Mouse (Mus musculus): Measurements from ENCODE around the gene Tmem274. TPM values are rescaled to one million over a fixed set of nuclear protein-coding genes. Genes with fewer than 3 reads are reported as not detected.
"Not testable (repeated sequence)": the region's sequence is repeated elsewhere in the genome, so short reads cannot be mapped to it uniquely, and the experiment has no call there.

Gene Tmem274
- polyA plus RNA-seq, 2 experiments = not detected

DNA sequence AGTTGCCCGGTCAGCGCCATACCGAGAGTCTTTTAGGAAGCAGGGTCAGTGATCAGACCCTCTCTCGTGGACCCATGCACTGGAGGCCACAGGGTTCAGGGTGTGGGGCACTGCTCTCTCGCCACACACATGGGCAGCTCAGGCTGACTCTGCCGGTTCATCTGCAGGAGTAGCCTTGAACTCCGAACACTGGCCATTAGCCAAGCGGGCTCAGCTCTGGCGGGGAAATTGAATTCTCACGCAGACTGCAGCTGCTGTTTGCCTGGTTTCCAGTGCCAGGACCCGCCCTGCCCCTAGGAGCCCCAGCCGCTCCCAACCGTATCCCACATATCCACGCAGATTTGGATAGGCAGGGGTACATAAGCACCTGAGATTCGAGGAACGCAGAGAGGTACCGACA, 22.9 kb upstream of the Tmem274 start:
- no peak for DNase-seq (ENCODE audit: low spot score)
- H3K36me3 ChIP-seq (ENCODE audit: control insufficient read depth, insufficient read depth, low read length) = no peaks in the 10 kb centered on the region
- no peak overlapping the region for H3K4me3 ChIP-seq (replicated peaks; ENCODE audit: low read length)
- no peak for TF ChIP-seq POLR2A (IDR thresholded peaks at IDR 0.05; ENCODE audit: borderline replicate concordance, extremely low read depth, insufficient read depth, insufficient read length)
- 81% methylated on average over 17 of the region's 17 CpGs for WGBS
- H3K9ac ChIP-seq (ENCODE audit: low read depth, low read length, severe bottlenecking) = no peak overlapping the region
- no peak overlapping the region for H3K4me2 ChIP-seq (replicated peaks; ENCODE audit: low read depth, low read length, severe bottlenecking)
- H3K27ac ChIP-seq (replicated peaks; ENCODE audit: low read depth, low read length) = no peak overlapping the region
- H3K9me3 ChIP-seq (ENCODE audit: control insufficient read depth, low read length) = no peaks in the 10 kb centered on the region
- no peaks in the 10 kb centered on the region for H3K27me3 ChIP-seq (ENCODE audit: control insufficient read depth, insufficient read depth, low read length)
- no peak for ATAC-seq (ENCODE audit: low FRiP score, low read depth)
- H3K4me1 ChIP-seq (ENCODE audit: control insufficient read depth, insufficient read depth, low read length) = no peaks in the 10 kb centered on the region

GRCm38 (mm10) chr4:149454879-149455278, 22.3 kb upstream of the Tmem274 start, which contains the start of gene Rbp7:
TSS of gene Rbp7 (minus strand) at chr4:149454978.
- H3K4me1 ChIP-seq (ENCODE audit: control insufficient read depth, insufficient read depth, low read length) = no peaks in the 10 kb centered on the region
- ATAC-seq (ENCODE audit: low FRiP score, low read depth) (no peak), DNase-seq (ENCODE audit: low spot score) (no peak)
- no peak within 1 kb of the TSS for H3K4me2 ChIP-seq (replicated peaks; ENCODE audit: low read depth, low read length, severe bottlenecking)
- no peak within 1 kb of the TSS for H3K27ac ChIP-seq (replicated peaks; ENCODE audit: low read depth, low read length)
- TF ChIP-seq POLR2A (IDR thresholded peaks at IDR 0.05; ENCODE audit: borderline replicate concordance, extremely low read depth, insufficient read depth, insufficient read length) = no peak
- no peaks in the 10 kb centered on the region for H3K36me3 ChIP-seq (ENCODE audit: control insufficient read depth, insufficient read depth, low read length)
- no peak within 1 kb of the TSS for H3K9ac ChIP-seq (ENCODE audit: low read depth, low read length, severe bottlenecking)
- no peaks in the 10 kb centered on the region for H3K9me3 ChIP-seq (ENCODE audit: control insufficient read depth, low read length)
- H3K27me3 ChIP-seq (ENCODE audit: control insufficient read depth, insufficient read depth, low read length) = no peaks in the 10 kb centered on the region
- H3K4me3 ChIP-seq (replicated peaks; ENCODE audit: low read length) = no peak within 1 kb of the TSS
- 48% methylated on average over 8 of the region's 8 CpGs for WGBS

DNA sequence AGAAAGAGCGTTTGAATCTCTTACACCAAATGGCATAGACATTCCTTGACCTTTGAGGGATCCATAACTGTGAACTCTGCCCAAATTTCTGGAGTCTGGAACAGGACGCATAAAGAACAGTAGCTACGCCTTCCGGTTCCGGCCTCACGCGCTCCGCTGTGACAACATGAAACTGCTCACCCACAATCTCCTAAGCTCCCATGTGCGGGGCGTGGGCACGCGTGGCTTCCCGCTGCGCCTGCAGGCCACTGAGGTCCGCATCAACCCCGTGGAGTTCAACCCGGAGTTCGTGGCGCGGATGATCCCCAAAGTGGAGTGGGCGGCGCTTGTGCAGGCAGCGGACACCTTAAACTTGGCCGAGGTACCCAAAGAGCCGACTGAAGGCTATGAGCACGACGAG, 20.0 kb upstream of the Tmem274 start:
- H3K4me2 ChIP-seq (replicated peaks; ENCODE audit: low read depth, low read length, severe bottlenecking); ATAC-seq (ENCODE audit: low FRiP score, low read depth); H3K4me1 ChIP-seq (ENCODE audit: control insufficient read depth, insufficient read depth, low read length); H3K4me3 ChIP-seq (replicated peaks; ENCODE audit: low read length); H3K36me3 ChIP-seq (ENCODE audit: control insufficient read depth, insufficient read depth, low read length); H3K9ac ChIP-seq (ENCODE audit: low read depth, low read length, severe bottlenecking); H3K27ac ChIP-seq (replicated peaks; ENCODE audit: low read depth, low read length); DNase-seq (ENCODE audit: low spot score); H3K9me3 ChIP-seq (ENCODE audit: control insufficient read depth, low read length); H3K27me3 ChIP-seq (ENCODE audit: control insufficient read depth, insufficient read depth, low read length): not testable (repeated sequence)
- 85% methylated on average over 25 of the region's 27 CpGs for WGBS

GRCm38 (mm10) chr4:149457831-149458430, 19.2 kb upstream of the Tmem274 start:
- H3K4me2 ChIP-seq (replicated peaks; ENCODE audit: low read depth, low read length, severe bottlenecking) = no peak overlapping the region
- TF ChIP-seq POLR2A (IDR thresholded peaks at IDR 0.05; ENCODE audit: borderline replicate concordance, extremely low read depth, insufficient read depth, insufficient read length) = no peak
- DNase-seq (ENCODE audit: low spot score) (no peak), ATAC-seq (ENCODE audit: low FRiP score, low read depth) (no peak)
- no peaks in the 10 kb centered on the region for H3K36me3 ChIP-seq (ENCODE audit: control insufficient read depth, insufficient read depth, low read length)
- no peaks in the 10 kb centered on the region for H3K9me3 ChIP-seq (ENCODE audit: control insufficient read depth, low read length)
- no peaks in the 10 kb centered on the region for H3K4me1 ChIP-seq (ENCODE audit: control insufficient read depth, insufficient read depth, low read length)
- 78% methylated on average over 6 of the region's 6 CpGs for WGBS
- no peaks in the 10 kb centered on the region for H3K27me3 ChIP-seq (ENCODE audit: control insufficient read depth, insufficient read depth, low read length)
- no peak overlapping the region for H3K27ac ChIP-seq (replicated peaks; ENCODE audit: low read depth, low read length)
- H3K4me3 ChIP-seq (replicated peaks; ENCODE audit: low read length) = no peak overlapping the region
- no peak overlapping the region for H3K9ac ChIP-seq (ENCODE audit: low read depth, low read length, severe bottlenecking)

GRCm38 (mm10) chr4:149458526-149458925, 18.7 kb upstream of the Tmem274 start:
- TF ChIP-seq POLR2A (IDR thresholded peaks at IDR 0.05; ENCODE audit: borderline replicate concordance, extremely low read depth, insufficient read depth, insufficient read length) = no peak
- H3K36me3 ChIP-seq (ENCODE audit: control insufficient read depth, insufficient read depth, low read length) = no peaks in the 10 kb centered on the region
- H3K9ac ChIP-seq (ENCODE audit: low read depth, low read length, severe bottlenecking) = no peak overlapping the region
- H3K4me3 ChIP-seq (replicated peaks; ENCODE audit: low read length) = no peak overlapping the region
- no peak for DNase-seq (ENCODE audit: low spot score)
- ATAC-seq (ENCODE audit: low FRiP score, low read depth) = no peak
- no peaks in the 10 kb centered on the region for H3K9me3 ChIP-seq (ENCODE audit: control insufficient read depth, low read length)
- 61% methylated on average over 5 of the region's 5 CpGs for WGBS
- H3K27ac ChIP-seq (replicated peaks; ENCODE audit: low read depth, low read length) = no peak overlapping the region
- H3K27me3 ChIP-seq (ENCODE audit: control insufficient read depth, insufficient read depth, low read length) = no peaks in the 10 kb centered on the region
- no peak overlapping the region for H3K4me2 ChIP-seq (replicated peaks; ENCODE audit: low read depth, low read length, severe bottlenecking)
- no peaks in the 10 kb centered on the region for H3K4me1 ChIP-seq (ENCODE audit: control insufficient read depth, insufficient read depth, low read length)

DNA sequence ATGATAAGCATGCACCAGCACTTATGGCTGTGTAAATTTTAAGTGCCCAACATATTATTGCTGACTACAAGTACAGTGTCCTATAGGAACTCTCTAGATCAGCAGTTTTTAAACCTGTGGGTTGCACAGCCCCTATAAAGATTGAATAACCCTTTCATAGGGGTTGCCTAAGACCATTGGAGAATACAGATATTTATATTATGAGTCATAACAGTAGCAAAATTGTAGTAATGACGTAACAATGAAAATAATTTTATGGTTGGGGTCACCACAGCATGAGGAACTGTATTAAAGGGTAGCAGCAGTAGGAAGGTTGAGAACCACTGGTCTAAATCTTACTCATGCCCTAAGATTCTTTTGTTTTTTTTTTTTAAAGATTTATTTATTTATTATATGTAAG, 17.8 kb upstream of the Tmem274 start:
- Histone ChIP-seq H3K9me3 (ENCODE audit: control insufficient read depth, low read length) (no peaks in the 10 kb centered on the region), H3K4me3 (replicated peaks; ENCODE audit: low read length) (no peak overlapping the region), H3K27ac (replicated peaks; ENCODE audit: low read depth, low read length) (no peak overlapping the region), H3K9ac (ENCODE audit: low read depth, low read length, severe bottlenecking) (no peak overlapping the region), H3K4me1 (ENCODE audit: control insufficient read depth, insufficient read depth, low read length) (no peaks in the 10 kb centered on the region), H3K4me2 (replicated peaks; ENCODE audit: low read depth, low read length, severe bottlenecking) (no peak overlapping the region), H3K27me3 (ENCODE audit: control insufficient read depth, insufficient read depth, low read length) (no peaks in the 10 kb centered on the region), H3K36me3 (ENCODE audit: control insufficient read depth, insufficient read depth, low read length) (no peaks in the 10 kb centered on the region)
- 71% methylated on average over 1 of the region's 1 CpGs for WGBS
- DNase-seq (ENCODE audit: low spot score) = no peak
- TF ChIP-seq POLR2A (IDR thresholded peaks at IDR 0.05; ENCODE audit: borderline replicate concordance, extremely low read depth, insufficient read depth, insufficient read length) = no peak
- no peak for ATAC-seq (ENCODE audit: low FRiP score, low read depth)

DNA sequence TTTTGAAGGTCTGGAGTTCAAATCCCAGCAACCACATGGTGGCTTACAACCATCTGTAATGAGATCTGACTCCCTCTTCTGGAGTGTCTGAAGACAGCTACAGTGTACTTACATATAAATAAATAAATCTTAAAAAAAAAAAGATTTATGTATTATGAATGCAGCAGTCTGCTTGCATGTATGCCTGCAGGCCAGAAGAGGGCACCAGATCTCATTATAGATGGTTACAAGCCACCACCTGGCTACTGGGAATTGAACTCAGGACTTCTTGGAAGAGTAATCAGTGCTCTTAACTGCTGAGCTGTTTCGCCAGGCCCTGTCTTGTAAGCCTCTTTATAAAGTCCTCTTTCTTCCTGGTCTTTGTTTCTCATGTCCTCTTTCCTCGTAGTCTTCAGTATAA, 16.7 kb upstream of the Tmem274 start:
- H3K27ac ChIP-seq (replicated peaks; ENCODE audit: low read depth, low read length); H3K4me2 ChIP-seq (replicated peaks; ENCODE audit: low read depth, low read length, severe bottlenecking); H3K4me1 ChIP-seq (ENCODE audit: control insufficient read depth, insufficient read depth, low read length); DNase-seq (ENCODE audit: low spot score); ATAC-seq (ENCODE audit: low FRiP score, low read depth); H3K9me3 ChIP-seq (ENCODE audit: control insufficient read depth, low read length); H3K4me3 ChIP-seq (replicated peaks; ENCODE audit: low read length); H3K36me3 ChIP-seq (ENCODE audit: control insufficient read depth, insufficient read depth, low read length); H3K27me3 ChIP-seq (ENCODE audit: control insufficient read depth, insufficient read depth, low read length); H3K9ac ChIP-seq (ENCODE audit: low read depth, low read length, severe bottlenecking): not testable (repeated sequence)
- WGBS = 90% methylated on average over 2 of the region's 2 CpGs

All from limb, embryonic 14.5 days (tissue).